Mouse (Mus musculus) telencephalon, adult 2 months (tissue): ENCODE measurements around the gene Anapc2.
A peak's percentile ranks its signal among the peaks of the same experiment; 100 is the strongest.

ENCODE experiments used
- DNase-seq: peaks from one replicate; pipeline ENCODE4 v3.0.0-alpha.2; 2011; ENCODE audit warnings: low read depth, low spot score

The Anapc2 gene

GRCm38 (mm10) chr2:25271827-25272511, at the start of gene Anapc2, which contains the start of gene Ssna1:
Anapc2 (plus strand) TSS chr2:25272478.
Ssna1 (minus strand) TSS chr2:25272438.
- DNase-seq = peak; percentile 91

- DNase-seq = peak; percentile 40
Measured at GRCm38 (mm10) chr2:25223681-25224491, 48.4 kb upstream of the Anapc2 start.

DNA sequence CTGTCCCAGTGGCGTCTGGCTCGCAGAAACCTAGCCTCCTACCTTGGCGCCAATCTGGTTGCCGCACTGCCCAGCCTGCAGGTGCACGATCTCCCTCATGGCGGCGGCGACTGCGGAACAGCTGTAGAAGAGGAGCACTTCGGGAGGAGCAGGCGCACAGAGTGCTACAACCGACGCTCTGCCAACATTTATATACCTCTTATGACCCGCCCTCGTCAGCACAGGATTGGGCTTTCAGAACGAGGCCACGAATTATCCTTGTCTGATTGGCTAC, 47.8 kb upstream of the Anapc2 start, which contains the start of gene Tubb4b:
Tubb4b (minus strand) TSS at position 211 of the 274 bp plus-strand sequence.
- no peak for DNase-seq

GRCm38 (mm10) chr2:25224766-25225752, 47.2 kb upstream of the Anapc2 start:
- DNase-seq = peak; percentile 99

DNA sequence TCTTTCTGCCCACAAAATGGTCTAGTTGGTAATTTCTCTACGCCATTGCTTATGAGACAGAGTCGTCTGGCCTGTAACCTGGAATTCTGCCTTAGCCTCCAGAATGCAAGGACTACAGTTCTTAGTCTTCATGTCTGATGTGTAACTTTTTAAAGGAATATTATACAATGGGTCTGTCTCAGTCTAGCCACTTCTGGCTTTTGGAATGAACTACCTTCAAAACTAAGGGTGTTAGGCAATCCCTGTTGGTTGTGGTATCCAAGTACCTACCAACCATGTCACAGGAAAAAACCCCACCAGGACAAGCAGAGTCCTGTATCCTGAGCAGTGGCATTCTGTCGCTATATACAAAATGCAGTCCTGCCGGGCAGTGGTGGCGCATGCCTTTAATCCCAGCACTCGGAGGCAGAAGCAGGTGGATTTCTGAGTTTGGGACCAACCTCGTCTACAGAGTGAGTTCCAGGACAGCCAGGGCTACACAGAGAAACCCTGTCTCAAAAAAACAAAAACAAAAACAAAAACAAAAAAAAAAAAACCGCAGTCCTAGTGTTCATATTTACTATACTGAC, 46.4 kb upstream of the Anapc2 start:
- no peak for DNase-seq

GRCm38 (mm10) chr2:25226864-25227263, 45.4 kb upstream of the Anapc2 start:
- DNase-seq = no peak

GRCm38 (mm10) chr2:25227406-25227805, 44.9 kb upstream of the Anapc2 start:
- no peak for DNase-seq

DNA sequence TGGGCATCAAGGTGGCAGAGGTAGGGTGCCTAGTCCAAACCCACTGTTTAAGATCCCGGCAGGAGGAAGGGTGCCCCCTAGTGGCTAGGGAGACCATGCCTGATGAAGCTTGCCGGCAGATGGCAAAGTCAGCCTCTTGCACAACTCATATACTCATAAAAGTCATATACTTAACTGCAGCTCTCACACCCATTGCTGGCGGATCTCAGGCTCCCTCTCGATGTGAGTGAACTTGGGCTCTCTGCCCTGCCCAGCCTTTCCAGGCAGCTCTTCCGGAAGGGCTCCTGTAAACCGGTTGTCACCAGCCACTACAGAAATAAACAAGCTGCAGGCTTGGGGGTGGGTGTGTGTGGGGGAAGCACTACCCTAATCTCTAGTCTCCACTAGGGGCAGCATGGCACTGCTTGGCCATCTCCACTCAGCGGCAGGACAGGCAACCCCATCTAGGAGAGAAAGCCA, 43.8 kb upstream of the Anapc2 start:
- peak; percentile 81 for DNase-seq

GRCm38 (mm10) chr2:25228995-25229530, 43.2 kb upstream of the Anapc2 start:
- no peak for DNase-seq

DNA sequence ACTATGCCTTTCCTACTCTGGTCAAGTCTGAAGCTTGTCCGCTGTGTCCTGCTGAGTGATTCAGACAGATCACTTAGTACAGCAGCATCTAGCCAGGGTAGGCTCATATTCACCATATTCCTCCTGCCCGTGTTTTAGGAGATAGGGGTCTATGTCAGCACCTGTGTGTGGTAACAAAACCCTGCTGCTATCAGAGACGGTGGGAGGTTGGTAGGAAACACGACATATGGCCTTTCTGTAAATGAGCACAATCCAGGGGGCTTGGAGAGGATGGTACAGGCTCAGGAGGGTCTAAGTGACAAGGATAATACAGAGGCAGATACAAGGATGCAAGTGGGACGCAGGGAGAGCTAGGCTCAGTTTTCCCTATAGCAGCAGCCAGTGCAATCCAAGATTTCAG, 42.7 kb upstream of the Anapc2 start:
- DNase-seq = no peak

GRCm38 (mm10) chr2:25230581-25230980, 41.7 kb upstream of the Anapc2 start:
- no peak for DNase-seq

GRCm38 (mm10) chr2:25231038-25231437, 41.2 kb upstream of the Anapc2 start:
- no peak for DNase-seq

DNA sequence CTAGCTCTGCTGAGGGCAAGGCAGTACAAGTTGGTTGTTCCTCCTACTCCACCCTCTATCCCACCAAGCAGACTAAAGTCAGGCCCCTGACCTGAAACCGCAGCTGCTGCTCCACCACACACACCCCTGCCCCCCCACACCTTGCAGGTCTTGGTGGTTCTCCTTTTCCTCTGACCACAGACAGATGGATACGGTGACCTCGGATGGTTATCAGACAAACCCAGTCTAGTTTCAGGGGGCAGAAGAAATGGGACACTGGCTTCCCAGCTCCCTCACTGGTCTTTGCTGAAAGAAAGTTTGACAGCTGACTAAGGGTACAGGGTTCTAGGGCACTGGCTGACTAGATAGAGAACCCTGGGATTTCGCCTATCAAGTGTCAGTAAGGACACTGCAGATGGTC, 38.9 kb upstream of the Anapc2 start:
- DNase-seq = no peak

- no peak for DNase-seq
Measured at GRCm38 (mm10) chr2:25234050-25234449, 38.2 kb upstream of the Anapc2 start, which contains the start of gene Slc34a3. Slc34a3 (minus strand) TSS chr2:25234364.

GRCm38 (mm10) chr2:25234551-25235220, 37.6 kb upstream of the Anapc2 start:
- DNase-seq = no peak

GRCm38 (mm10) chr2:25236614-25237013, 35.7 kb upstream of the Anapc2 start, which contains the start of gene Rnf224:
Rnf224 (minus strand) TSS chr2:25236787.
- DNase-seq = no peak

GRCm38 (mm10) chr2:25237522-25237921, 34.8 kb upstream of the Anapc2 start:
- no peak for DNase-seq

- no peak for DNase-seq
Measured at GRCm38 (mm10) chr2:25238106-25238505, 34.2 kb upstream of the Anapc2 start.

- DNase-seq = no peak
Measured at GRCm38 (mm10) chr2:25239766-25240165, 32.5 kb upstream of the Anapc2 start.

DNA sequence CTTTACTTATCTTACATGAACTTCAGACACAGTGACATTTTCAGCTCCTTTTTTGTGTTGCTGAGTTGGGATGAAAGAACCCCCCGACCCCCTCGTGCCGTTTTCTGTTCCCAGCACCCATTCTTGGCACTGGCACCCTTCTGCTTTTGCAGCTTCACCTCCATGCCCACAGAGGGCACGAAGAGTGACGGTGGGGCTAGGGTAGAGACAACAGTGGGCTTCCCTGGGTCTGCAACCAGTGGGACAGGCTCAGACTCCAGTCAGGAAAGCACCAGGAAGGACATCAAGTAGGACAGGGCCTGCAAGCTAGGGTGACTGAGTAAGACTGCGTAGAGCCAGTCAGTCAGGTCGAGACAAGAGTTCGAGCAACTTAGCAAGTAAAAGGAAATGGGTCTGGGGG, 32.0 kb upstream of the Anapc2 start:
- no peak for DNase-seq
